Mouse (Mus musculus): ENCODE measurements around the gene Ubox5.

GRCm38 (mm10) chr2:130602195-130602594, 27.6 kb downstream of the Ubox5 start:
- no peak for TF ChIP-seq GATA1 (IDR thresholded peaks at IDR 0.05; ENCODE audit: borderline replicate concordance, low read length)
- no peak for TF ChIP-seq FLI1 (IDR thresholded peaks at IDR 0.05; ENCODE audit: low read length)

All from megakaryocyte, embryonic 14.5 days (primary cell).